Mouse (Mus musculus): ENCODE measurements around the gene Nepro.

Nepro gene

GRCm38 (mm10) chr16:44695859-44696620 lies 28.1 kb upstream of the Nepro start:
- in situ Hi-C loops (cut with MboI; ENCODE audit: low pct_unique_long_range_greater_than_20kb in 1 of 2, low sequenced_read_pairs in 2 of 2, unreplicated experiment in 1 of 2), result loop anchor here (10.0 to 25.0 kb wide), 2 partner anchors 211 to 409 kb away; no protein-coding TSS in a partner anchor

DNA sequence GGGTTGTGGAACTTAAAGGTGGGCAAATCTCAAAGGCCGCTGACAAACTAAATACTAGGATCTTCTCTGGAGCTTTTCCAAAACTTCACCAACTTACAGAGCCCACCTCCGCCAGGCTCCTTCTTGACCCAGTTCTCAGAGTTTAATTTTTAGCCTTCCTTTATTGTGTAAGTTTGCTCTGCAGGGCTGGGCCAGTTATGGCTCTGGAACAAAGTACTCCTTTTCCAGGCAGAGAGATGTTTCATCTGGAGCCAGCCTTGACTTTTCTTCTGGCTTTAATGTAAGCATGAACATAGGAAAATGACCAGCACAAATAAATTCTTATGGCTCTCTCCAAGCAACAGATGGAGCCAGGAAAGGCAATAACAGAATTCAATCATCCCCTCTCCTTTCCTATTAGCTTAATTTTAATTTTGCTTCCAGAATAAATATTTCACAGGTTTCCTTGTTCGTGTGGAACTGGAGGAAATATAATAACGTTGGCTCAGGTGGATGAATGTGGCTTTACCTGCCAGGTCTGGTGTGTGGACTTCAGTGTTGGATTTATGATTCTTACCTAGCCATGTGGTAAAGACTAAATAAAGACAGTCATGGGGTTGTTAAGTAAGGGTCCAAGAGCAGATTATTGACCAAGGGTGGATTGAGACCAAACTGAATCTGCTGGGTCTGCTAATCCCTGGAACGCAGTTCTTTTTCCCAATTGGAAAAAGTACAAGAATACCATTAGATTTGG lies 26.5 kb upstream of the Nepro start:
- in situ Hi-C loops (cut with MboI; ENCODE audit: low pct_unique_long_range_greater_than_20kb in 1 of 2, low sequenced_read_pairs in 2 of 2, unreplicated experiment in 1 of 2), result loop anchor here (10.0 to 25.0 kb wide), 2 partner anchors 213 to 410 kb away; no protein-coding TSS in a partner anchor

- in situ Hi-C loops (cut with MboI; ENCODE audit: low pct_unique_long_range_greater_than_20kb in 1 of 2, low sequenced_read_pairs in 2 of 2, unreplicated experiment in 1 of 2), result no loop called here
Observed at GRCm38 (mm10) chr16:44701155-44701554, 22.9 kb upstream of the Nepro start.

DNA sequence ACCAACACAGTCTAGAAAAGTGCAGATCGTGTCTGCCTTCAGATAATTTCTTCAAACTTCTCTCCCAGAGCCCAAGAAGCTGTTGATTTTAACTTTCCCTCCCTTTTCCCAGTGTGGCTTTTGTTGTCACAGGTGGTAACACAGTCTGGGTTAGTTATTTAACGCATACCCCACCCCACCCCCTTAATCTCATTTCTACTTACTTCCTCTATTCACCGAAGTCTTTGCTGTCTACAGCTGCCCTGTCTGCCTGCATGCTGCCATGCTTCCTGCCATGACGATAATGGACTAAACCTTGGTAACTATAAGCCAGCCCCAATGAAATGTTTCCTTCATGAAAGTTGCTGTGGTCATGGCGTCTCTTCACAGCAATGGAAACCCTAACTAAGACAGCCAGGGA lies 21.8 kb upstream of the Nepro start:
- in situ Hi-C loops (cut with MboI; ENCODE audit: low pct_unique_long_range_greater_than_20kb in 1 of 2, low sequenced_read_pairs in 2 of 2, unreplicated experiment in 1 of 2), result no loop called here

DNA sequence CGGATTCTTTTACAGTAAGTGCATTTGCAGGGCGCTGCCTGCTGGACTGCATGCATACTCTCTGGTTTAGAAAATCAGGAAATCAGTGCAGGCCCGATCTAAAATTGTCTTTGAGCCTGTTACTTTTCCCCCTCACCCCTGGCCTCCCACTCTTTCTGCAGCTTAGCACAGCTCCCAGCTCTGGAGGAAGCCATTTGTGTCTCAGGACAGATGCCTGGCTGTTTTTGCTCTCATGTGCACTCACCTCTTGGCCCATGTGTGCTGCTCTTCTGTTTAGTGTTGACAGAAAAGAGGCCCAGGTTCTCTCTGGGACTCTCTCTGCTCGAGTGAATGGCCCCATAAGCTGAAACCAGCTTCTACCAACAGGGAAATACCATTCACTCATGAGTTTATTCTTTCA lies 20.6 kb upstream of the Nepro start:
- in situ Hi-C loops (cut with MboI; ENCODE audit: low pct_unique_long_range_greater_than_20kb in 1 of 2, low sequenced_read_pairs in 2 of 2, unreplicated experiment in 1 of 2), result no loop called here

- in situ Hi-C loops (cut with MboI; ENCODE audit: low pct_unique_long_range_greater_than_20kb in 1 of 2, low sequenced_read_pairs in 2 of 2, unreplicated experiment in 1 of 2), result no loop called here
Observed at GRCm38 (mm10) chr16:44716305-44717140, 7.6 kb upstream of the Nepro start.

DNA sequence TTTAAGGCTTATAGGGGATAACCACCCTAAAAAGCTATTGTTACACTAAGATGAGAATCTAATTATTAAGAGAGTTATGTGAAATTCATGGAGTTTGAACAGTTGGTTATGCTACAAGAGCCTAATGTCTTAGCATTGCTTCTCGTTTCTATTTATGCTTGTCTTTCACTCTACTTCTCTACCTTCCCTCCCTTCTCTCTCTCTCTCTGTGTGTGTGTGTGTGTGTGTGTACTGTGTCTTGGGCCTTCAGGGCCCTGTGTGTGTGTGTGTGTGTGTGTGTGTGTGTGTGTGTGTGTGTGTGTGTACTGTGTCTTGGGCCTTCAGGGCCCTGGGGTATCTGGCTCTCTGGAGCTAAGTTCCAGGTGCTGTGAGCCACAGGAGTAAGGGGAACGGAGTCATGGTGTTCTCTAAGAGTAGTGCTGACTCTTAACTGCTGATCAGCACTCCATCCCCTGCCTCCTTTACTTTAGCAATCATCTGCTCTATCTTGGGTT lies 6.9 kb upstream of the Nepro start:
- in situ Hi-C loops (cut with MboI; ENCODE audit: low pct_unique_long_range_greater_than_20kb in 1 of 2, low sequenced_read_pairs in 2 of 2, unreplicated experiment in 1 of 2), result no loop called here

GRCm38 (mm10) chr16:44717838-44718237 lies 6.3 kb upstream of the Nepro start:
- in situ Hi-C loops (cut with MboI; ENCODE audit: low pct_unique_long_range_greater_than_20kb in 1 of 2, low sequenced_read_pairs in 2 of 2, unreplicated experiment in 1 of 2), result no loop called here

- in situ Hi-C loops (cut with MboI; ENCODE audit: low pct_unique_long_range_greater_than_20kb in 1 of 2, low sequenced_read_pairs in 2 of 2, unreplicated experiment in 1 of 2), result no loop called here
Observed at GRCm38 (mm10) chr16:44719349-44719748, 4.8 kb upstream of the Nepro start.

- in situ Hi-C loops (cut with MboI; ENCODE audit: low pct_unique_long_range_greater_than_20kb in 1 of 2, low sequenced_read_pairs in 2 of 2, unreplicated experiment in 1 of 2), result no loop called here
Observed at GRCm38 (mm10) chr16:44720518-44720917, 3.6 kb upstream of the Nepro start.

DNA sequence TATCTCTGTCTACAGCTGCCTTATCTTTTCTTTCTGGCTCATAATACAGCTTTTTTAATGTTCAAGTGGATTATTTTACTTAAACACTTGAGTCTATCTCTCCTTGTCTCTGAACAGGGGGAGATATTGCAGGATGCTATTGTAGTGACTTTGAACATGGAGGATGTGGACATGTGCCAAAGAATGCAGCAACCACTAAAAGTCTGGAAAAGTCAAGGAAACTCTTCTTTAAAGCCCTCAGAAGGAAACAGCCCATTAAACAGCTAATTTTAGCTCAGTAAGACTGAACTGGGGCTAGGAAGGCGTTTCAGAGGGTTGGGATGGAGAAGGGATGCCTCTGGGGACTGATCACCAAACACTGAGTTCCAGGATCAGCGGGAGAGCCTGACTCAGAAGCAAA lies 1.4 kb upstream of the Nepro start:
- in situ Hi-C loops (cut with MboI; ENCODE audit: low pct_unique_long_range_greater_than_20kb in 1 of 2, low sequenced_read_pairs in 2 of 2, unreplicated experiment in 1 of 2), result no loop called here

DNA sequence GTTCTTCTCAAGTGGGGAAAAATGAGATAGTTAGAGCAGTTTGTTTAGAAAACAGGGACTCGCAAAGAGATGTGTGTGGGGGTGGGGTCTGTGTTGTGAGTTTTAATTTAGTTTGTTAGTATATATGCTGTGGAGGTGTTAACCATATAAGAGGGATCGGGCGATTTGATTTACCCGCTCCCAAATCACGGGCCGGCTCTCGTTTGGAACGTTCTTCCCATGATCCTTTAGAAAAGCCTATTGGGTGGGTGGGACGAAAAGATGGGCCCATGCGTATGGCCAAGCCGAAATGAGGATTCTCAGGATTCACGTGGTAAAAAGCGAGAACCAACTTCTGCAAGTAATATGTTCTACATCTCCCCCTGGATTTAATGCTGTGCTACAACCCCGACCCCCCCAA lies 746 bp downstream of the Nepro start:
- in situ Hi-C loops (cut with MboI; ENCODE audit: low pct_unique_long_range_greater_than_20kb in 1 of 2, low sequenced_read_pairs in 2 of 2, unreplicated experiment in 1 of 2), result no loop called here

GRCm38 (mm10) chr16:44725286-44726223 lies 1.5 kb downstream of the Nepro start:
- in situ Hi-C loops (cut with MboI; ENCODE audit: low pct_unique_long_range_greater_than_20kb in 1 of 2, low sequenced_read_pairs in 2 of 2, unreplicated experiment in 1 of 2), result no loop called here

DNA sequence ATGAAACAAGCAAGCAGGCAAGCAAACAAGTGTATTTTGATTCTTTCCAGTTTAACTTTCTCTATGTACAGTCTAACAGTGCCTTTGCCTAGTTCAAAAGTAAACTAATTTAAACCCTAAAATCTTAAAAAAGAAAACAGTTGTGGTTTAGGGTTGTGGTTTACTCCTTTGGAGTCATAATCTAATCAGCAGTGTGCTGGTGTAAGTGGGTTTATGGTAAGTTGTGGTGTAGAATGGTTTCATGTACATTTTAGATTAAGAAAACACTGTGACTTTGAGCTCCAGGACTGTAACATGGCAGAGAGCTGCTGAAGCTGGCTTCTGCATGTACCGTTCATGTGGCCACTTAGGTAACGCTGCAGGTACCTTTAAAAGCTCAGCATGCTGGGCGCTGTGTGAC lies 3.4 kb downstream of the Nepro start:
- in situ Hi-C loops (cut with MboI; ENCODE audit: low pct_unique_long_range_greater_than_20kb in 1 of 2, low sequenced_read_pairs in 2 of 2, unreplicated experiment in 1 of 2), result no loop called here

DNA sequence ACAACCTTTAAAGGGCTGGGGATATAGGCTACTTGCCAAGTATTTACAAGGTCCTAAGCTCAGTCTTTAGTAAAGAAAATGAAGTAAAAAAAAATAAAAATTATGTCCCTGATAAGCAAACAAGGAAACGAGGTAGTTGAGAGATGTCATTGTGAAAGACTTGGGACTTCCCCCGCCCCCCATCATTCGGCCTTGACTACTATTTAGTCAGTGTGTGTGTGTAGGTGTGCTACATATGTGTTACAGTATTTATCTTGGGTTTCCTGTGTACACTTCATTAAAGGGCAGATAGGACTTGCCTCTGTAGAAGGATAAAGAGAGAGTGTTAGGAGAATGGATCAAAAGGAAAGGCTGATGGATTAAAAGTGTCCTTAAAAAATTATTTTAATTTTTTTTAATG lies 10.0 kb downstream of the Nepro start:
- in situ Hi-C loops (cut with MboI; ENCODE audit: low pct_unique_long_range_greater_than_20kb in 1 of 2, low sequenced_read_pairs in 2 of 2, unreplicated experiment in 1 of 2), result no loop called here

GRCm38 (mm10) chr16:44735676-44736075 lies 11.6 kb downstream of the Nepro start:
- in situ Hi-C loops (cut with MboI; ENCODE audit: low pct_unique_long_range_greater_than_20kb in 1 of 2, low sequenced_read_pairs in 2 of 2, unreplicated experiment in 1 of 2), result no loop called here

- in situ Hi-C loops (cut with MboI; ENCODE audit: low pct_unique_long_range_greater_than_20kb in 1 of 2, low sequenced_read_pairs in 2 of 2, unreplicated experiment in 1 of 2), result no loop called here
Observed at GRCm38 (mm10) chr16:44736118-44736517, 12.0 kb downstream of the Nepro start.

- in situ Hi-C loops (cut with MboI; ENCODE audit: low pct_unique_long_range_greater_than_20kb in 1 of 2, low sequenced_read_pairs in 2 of 2, unreplicated experiment in 1 of 2), result no loop called here
Observed at GRCm38 (mm10) chr16:44742753-44743152, 18.7 kb downstream of the Nepro start.
